10 mouse cellular contexts compared by ENCODE assay signal in the genomic region with DNA sequence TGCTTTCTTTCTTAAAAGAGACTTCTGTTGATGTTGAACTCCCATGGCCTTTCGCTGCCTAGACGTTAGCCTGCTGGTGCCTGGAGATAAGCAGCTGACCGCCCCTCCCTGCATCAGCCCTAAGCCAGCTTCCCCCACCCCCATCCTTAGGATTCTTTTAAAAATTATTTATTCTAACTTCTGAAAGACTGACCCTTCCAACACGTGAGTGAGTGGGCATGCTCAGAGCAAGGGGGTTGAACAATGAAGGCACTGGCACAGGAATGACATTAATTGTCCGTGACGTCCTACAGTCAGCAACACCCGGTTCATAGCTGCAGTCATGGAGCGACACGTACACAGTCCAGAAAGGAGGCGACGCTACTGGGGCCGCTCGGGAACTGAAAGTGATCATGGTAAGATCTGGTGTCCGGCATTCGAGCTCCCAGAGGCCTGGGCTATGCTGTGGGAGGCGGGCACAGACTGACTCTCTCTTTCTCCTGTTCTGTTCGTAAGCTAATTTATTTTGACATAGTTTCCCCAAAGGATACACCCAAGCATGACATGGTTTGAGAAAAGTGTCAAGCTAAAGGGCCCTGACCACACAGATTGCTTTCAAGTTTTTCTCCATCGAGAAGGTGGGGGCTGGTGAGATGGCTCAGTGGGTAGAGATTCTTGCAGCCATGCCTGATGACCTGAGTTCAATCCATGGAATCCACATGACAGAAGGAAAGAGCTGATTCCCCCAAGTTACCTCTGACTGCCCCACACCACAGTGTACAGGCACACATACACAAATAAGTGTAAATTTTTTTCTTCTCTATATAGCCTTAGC. TPM values are rescaled to one million over a fixed set of nuclear protein-coding genes. Genes with fewer than 3 reads are reported as not detected.
A peak's percentile ranks its signal among the peaks of the same experiment; 100 is the strongest.
DNase-seq lines count a peak whose midpoint lies in the region; ATAC-seq and TF ChIP-seq lines count a peak whose summit lies in the region.
"Had no signal": no experiment of that assay in that cellular context is flagged by ENCODE, and none has a peak within 500 bp of the region (broad histone marks: within the 10 kb centered on the region; RNA-seq: fewer than 3 reads in every experiment).

No protein-coding gene starts in this region.

- TF ChIP-seq CTCF in kidney, adult 2 months (conservative IDR thresholded peaks at IDR 0.05; ENCODE audit: insufficient read depth, insufficient read length, low read depth, low read length): no peak

- no peak overlapping the region for H3K9ac ChIP-seq in embryonic facial prominence, embryonic 11.5 days (replicated peaks; ENCODE audit: low read length)
- H3K9ac ChIP-seq in liver, embryonic 15.5 days: peak overlapping the region; percentile 55

- ATAC-seq in embryonic facial prominence, embryonic 11.5 days (replicated peaks; ENCODE audit: insufficient number of reproducible peaks, low FRiP score, low TSS enrichment, low read depth): 0 out of 2 replicates have a peak, but pooled peaks have one; percentile 25
- ATAC-seq in liver, embryonic 15.5 days (ENCODE audit: insufficient read depth): peak; percentile 95

- no peak overlapping the region for H3K4me2 ChIP-seq in embryonic facial prominence, embryonic 11.5 days (ENCODE audit: low read depth, low read length)
- peak overlapping the region; percentile 64 for H3K4me2 ChIP-seq in liver, embryonic 15.5 days

- H3K27ac ChIP-seq in kidney, adult 2 months (ENCODE audit: insufficient read depth, low read depth, low read length): no peak overlapping the region
- H3K27ac ChIP-seq in embryonic facial prominence, embryonic 11.5 days (replicated peaks; ENCODE audit: low read depth, low read length): no peak overlapping the region
- peak overlapping the region; percentile 97 for H3K27ac ChIP-seq in liver, embryonic 15.5 days (replicated peaks)

- H3K4me1 ChIP-seq in kidney, adult 2 months (ENCODE audit: control insufficient read depth, insufficient read depth, low read length): no peaks in the 10 kb centered on the region
- H3K4me1 ChIP-seq in embryonic facial prominence, embryonic 11.5 days (ENCODE audit: control insufficient read depth, insufficient read depth, low read length): no peaks in the 10 kb centered on the region
- H3K4me1 ChIP-seq in liver, embryonic 15.5 days (replicated peaks): peaks cover 64% of the 10 kb centered on the region

- H3K4me3 ChIP-seq in kidney, adult 2 months (ENCODE audit: insufficient read depth, low read depth, low read length): no peak overlapping the region
- no peak overlapping the region for H3K4me3 ChIP-seq in embryonic facial prominence, embryonic 11.5 days (ENCODE audit: low read depth, low read length)
- H3K4me3 ChIP-seq in liver, embryonic 15.5 days (replicated peaks): peak overlapping the region; percentile 59

- 0 out of 2 replicates have a peak, but pooled peaks cover 3% of the 10 kb centered on the region for H3K36me3 ChIP-seq in kidney, adult 2 months (ENCODE audit: control insufficient read depth, insufficient read depth, low read length)
- no peaks in the 10 kb centered on the region; the same call in none of the 2 replicates for H3K36me3 ChIP-seq in embryonic facial prominence, embryonic 11.5 days (replicated peaks; ENCODE audit: control insufficient read depth, insufficient read depth, low read depth, low read length)
- no peaks in the 10 kb centered on the region; the same call in 1 of the 2 replicates for H3K36me3 ChIP-seq in liver, embryonic 15.5 days (replicated peaks)

- whole genome bisulfite sequencing in kidney, adult 2 months: 69% methylated on average over 18 of the region's 18 CpGs
- WGBS in embryonic facial prominence, embryonic 11.5 days: 73% methylated on average over 18 of the region's 18 CpGs
- 21% methylated on average over 18 of the region's 18 CpGs for WGBS in liver, embryonic 15.5 days (ENCODE audit: insufficient replicate concordance)

- no peaks in the 10 kb centered on the region for H3K27me3 ChIP-seq in kidney, adult 2 months (replicated peaks; ENCODE audit: control insufficient read depth, insufficient read depth, low read length)
- H3K27me3 ChIP-seq in embryonic facial prominence, embryonic 11.5 days (ENCODE audit: control insufficient read depth, insufficient read depth, low read length): no peaks in the 10 kb centered on the region
- H3K27me3 ChIP-seq in liver, embryonic 15.5 days: no peaks in the 10 kb centered on the region

- no peak for TF ChIP-seq POLR2A in kidney, adult 2 months (IDR thresholded peaks at IDR 0.05; ENCODE audit: low read depth, low read length)

- DNase-seq in kidney, postnatal 4 days: peak; percentile 25 to 51
- no peak for DNase-seq in kidney, adult 2 months
- DNase-seq in embryonic facial prominence, embryonic 11.5 days (ENCODE audit: low spot score): no peak
- DNase-seq in spleen, postnatal 4 days (ENCODE audit: low spot score in 2 of 2): peak; percentile 54 to 68
- no peak for DNase-seq in layer of hippocampus, adult 8-10 months (ENCODE audit: low spot score in 2 of 2)
- DNase-seq in cerebellum, adult 18-20 months: no peak
- DNase-seq: cerebellum, adult 9-10 months had no signal

- no peaks in the 10 kb centered on the region for H3K9me3 ChIP-seq in embryonic facial prominence, embryonic 11.5 days (replicated peaks; ENCODE audit: control insufficient read depth, low read length)
- H3K9me3 ChIP-seq in liver, embryonic 15.5 days (replicated peaks): no peaks in the 10 kb centered on the region

RNA-seq across cellular contexts. Expression of a gene that starts 25.8 kb away (rescaled TPM):
- not detected in 2 replicates for polyA plus RNA-seq in kidney, adult 2 months (2012; rRNA removed)
- polyA plus RNA-seq in embryonic facial prominence, embryonic 11.5 days (2014; fragmentation: Nextera tagmentation; extraction: Ambion mirVana): not detected in 2 replicates
- polyA plus RNA-seq in liver, embryonic 15.5 days (2015; fragmentation: Nextera tagmentation; extraction: Ambion mirVana): not detected in 2 replicates
- not detected for total RNA-seq in layer of hippocampus, adult 8-10 months (2022)
- total RNA-seq: gastrocnemius, adult 18-20 months; left cerebral cortex, postnatal 14 days had no signal

Comparison
In these comparisons a context has a peak if more than half of its experiments do, and no peak if none do; other contexts are left out.
1. DNase-seq: peak in kidney, postnatal 4 days (2 of 2) and spleen, postnatal 4 days (2 of 2); none in kidney, adult 2 months (single experiment), embryonic facial prominence, embryonic 11.5 days (single experiment), layer of hippocampus, adult 8-10 months (0 of 2) and cerebellum, adult 18-20 months (0 of 2).